Mouse (Mus musculus): ENCODE data around the gene Mrfap1.

The Mrfap1 gene

DNA sequence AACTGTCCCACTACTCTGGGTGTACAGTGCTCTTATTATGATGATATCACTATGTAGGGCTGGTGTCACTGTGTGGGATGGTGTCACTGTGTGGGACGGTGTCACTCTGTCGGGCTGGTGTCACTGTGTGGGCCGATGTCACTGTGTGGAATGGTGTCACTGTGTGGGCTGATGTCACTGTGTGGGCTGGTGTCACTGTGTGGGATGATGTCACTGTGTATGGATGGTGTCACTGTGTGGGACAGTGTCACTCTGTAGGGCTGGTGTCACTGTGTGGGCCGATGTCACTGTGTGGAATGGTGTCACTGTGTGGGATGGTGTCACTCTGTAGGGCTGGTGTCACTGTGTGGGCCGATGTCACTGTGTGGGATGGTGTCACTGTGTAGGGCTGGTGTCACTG is 10.5 kb downstream of the Mrfap1 start:
- no peak for DNase-seq (ENCODE audit: low spot score)

DNA sequence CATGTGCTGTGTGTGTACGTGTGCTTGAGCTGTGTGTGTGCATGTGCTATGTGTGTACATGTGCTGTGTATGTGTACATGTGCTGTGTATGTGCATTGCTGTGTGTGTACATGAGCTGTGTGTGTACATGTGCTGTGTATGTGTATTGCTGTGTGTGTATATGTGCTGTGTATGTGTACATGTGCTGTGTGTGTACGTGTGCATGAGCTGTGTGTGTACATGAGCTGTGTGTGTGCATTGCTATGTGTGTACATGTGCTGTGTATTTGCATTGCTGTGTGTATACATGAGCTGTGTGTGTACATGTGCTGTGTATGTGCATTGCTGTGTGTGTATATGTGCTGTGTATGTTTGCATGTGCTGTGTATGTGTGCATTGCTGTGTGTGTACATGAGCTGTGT is 17.1 kb downstream of the Mrfap1 start:
- no peak for DNase-seq (ENCODE audit: low spot score)

GRCm38 (mm10) chr5:36778901-36779300 is 17.7 kb downstream of the Mrfap1 start:
- DNase-seq (ENCODE audit: low spot score), result no peak

GRCm38 (mm10) chr5:36777186-36777585 is 19.4 kb downstream of the Mrfap1 start:
- DNase-seq (ENCODE audit: low spot score), result no peak

- no peak for DNase-seq (ENCODE audit: low spot score)
Measured at GRCm38 (mm10) chr5:36776021-36776575, 20.5 kb downstream of the Mrfap1 start.

- no peak for DNase-seq (ENCODE audit: low spot score)
Measured at GRCm38 (mm10) chr5:36775317-36775716, 21.3 kb downstream of the Mrfap1 start.

DNA sequence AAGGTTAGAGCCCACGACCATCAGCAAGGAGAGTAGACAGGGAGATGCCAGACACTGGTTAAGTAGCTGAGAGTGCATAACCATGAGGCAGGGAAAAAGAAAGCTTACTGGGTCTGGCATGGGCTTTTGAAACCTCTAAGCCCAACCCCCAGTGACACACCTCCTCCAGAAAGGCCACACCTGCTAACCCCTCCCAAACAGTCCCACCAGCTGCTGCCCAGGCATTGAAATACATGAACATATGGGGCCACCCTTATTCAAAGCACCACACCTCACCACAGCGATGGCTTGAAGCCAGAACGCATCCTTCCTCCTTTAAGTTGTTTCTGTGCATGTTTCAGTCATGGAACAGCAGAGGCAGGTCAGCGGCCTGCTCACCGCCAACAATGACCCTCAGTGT is 24.0 kb downstream of the Mrfap1 start:
- DNase-seq (ENCODE audit: low spot score), result no peak

DNA sequence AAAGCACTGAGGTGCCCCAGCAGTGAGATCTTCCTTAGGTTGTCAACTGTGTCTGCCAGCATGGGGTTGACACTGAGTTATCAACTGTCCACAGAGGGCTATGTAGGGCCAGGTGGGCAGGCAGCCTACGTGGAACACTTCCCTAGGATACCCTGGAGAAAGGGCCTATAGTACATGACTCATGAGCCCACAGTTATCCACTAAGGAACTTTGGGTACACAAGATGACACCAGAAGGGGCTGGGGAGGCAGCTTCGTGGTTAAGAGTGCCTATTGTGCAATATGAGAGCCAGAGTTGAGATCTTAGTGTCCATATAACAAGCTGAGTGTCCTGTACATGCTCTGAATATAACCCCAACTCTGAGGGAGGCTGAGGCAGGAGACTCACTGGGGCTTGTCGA is 27.0 kb downstream of the Mrfap1 start:
- no peak for DNase-seq (ENCODE audit: low spot score)

- no peak for DNase-seq (ENCODE audit: low spot score)
Measured at GRCm38 (mm10) chr5:36766958-36767703, 29.4 kb downstream of the Mrfap1 start.

- no peak for DNase-seq (ENCODE audit: low spot score)
Measured at GRCm38 (mm10) chr5:36759848-36760247, 36.7 kb downstream of the Mrfap1 start.

GRCm38 (mm10) chr5:36757033-36757432 is 39.5 kb downstream of the Mrfap1 start:
- DNase-seq (ENCODE audit: low spot score), result no peak

DNA sequence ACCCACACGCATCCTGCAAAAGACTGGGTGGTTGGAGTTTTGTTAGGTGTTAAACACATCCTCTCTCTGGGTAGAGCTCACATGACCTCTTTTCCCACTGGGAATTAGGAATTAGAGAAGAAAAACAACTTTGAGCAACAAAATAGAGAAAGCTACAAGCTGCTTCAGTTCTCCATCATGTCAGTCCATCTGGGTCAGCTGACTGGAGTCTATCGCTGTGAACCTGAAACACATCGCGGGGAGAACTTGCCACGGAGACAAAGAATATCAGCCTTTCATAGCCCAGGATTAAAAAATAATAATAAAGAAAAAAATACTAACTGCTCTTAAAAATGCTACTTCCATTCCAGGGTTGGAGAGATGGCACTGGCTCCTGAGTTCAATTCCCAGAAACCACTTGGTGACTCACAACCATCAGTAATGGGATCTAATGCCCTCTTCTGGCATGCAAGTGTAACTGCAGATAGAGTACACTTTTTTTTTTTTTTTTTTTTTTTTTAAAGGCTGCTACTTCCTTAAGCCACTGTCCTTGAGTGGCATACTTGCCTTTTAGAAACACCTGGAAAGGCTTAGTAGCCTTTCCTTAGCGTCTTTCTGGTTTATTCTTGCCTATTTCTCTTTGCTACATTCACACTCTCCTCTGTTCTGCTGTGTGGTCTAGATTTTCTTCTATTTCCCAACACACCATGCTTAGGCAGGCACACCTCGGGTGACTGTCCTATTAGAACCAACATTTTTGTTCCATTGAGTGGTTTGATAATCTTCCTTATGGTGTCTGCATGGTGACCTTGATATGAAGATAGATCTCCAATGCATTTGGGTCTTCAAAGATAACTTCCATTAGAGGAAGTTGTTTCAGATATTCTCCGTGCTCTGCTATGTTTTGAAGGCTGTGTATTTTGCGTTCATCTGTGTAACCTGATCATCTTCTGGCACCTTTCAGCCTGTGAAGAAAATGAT is 46.2 kb downstream of the Mrfap1 start:
- DNase-seq (ENCODE audit: low spot score), result no peak

DNA sequence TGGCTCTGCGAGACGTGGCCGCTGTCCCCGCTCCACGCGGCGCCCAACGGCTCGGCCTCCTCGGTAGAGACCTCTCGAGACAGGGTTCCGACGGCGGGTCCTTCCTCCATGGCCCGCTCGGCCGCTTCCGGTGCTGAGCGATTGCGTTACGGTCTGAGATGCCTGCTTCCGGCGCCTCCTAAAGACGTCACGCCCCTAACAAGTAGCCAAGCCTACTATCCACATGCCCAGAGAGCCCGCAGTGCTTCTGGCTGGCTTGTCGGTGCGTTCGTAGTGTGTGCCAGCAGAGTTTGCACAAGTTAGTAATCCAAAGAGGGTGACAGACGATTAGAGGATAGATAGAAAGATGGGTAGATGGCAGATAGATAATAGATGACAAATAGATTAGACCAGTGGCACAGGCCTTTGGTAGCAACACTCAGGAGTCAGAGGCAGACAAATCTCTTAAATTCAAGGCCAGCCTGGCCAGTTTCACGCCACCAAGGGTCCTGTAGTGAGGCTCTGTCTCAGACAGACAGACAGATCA is 48.0 kb downstream of the Mrfap1 start, which contains the start of gene Bloc1s4:
Gene Bloc1s4, minus strand, starts transcription at position 115 of the 526 bp plus-strand sequence.
- peak; percentile 91 for DNase-seq (ENCODE audit: low spot score)

DNA sequence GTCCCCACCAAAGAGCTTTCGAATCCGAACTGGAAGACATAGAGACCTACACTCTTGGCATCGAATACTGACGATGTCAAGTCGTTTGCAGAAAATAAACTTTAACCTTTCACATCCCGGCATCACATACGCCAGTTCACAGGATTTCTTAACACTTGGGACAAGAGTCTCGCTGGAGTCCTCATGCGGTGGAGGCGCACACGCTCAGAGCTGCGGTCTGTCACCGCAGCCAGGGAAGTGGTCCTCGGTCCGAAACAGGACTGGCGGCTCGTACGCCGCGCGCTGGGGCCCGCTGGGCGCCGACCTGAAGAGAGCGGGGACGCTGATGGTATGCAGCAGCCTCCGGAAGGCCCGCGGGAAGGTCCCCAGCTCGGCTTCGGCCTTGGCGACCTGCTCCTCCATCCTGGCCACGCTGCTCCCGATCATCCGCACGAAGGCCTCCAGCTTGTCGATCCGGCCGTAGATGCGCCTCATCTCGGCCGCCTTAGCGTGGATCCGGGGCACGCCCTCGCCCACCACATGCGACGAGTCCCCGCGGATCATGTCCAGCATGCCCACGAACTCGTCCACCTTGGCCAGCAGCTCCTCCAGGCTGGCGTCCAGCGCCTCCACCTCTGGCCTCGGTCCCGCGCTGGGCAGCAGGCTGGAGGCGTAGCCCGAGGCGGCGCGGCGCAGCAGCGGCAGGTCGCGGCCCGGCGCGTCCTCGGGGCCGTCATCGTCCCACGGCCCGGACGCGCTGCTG is 48.6 kb downstream of the Mrfap1 start:
- no peak for DNase-seq (ENCODE audit: low spot score)

DNA sequence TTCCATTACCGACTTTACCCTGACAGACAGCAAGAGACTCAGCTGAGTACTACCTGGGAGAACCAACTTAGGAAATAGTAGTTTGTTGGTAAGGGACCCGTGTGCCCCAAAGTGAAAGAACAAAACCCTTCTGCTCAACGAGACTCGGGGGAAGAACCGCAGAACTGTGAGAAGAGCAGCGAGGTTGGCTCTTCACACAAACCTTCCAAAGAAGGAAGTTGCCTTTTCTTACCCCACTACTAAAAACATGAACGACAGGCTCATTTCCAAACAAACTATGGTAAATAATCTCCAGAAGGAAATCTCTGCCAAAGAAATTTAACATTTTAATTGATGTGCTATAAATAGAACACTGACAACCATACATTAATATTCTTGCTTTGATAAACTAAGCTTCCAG is 49.5 kb downstream of the Mrfap1 start:
- no peak for DNase-seq (ENCODE audit: low spot score)
